Mouse (Mus musculus) c-Kit-positive CD71-negative TER-119-negative erythroid progenitor cells, embryonic 14.5 days (primary cell): ENCODE data around the gene Asap2.

Experiments used
- DNase-seq: peaks from one replicate; pipeline ENCODE4 v3.0.0-alpha.2; 2013; ENCODE audit warnings: low read depth

Gene Asap2

DNA sequence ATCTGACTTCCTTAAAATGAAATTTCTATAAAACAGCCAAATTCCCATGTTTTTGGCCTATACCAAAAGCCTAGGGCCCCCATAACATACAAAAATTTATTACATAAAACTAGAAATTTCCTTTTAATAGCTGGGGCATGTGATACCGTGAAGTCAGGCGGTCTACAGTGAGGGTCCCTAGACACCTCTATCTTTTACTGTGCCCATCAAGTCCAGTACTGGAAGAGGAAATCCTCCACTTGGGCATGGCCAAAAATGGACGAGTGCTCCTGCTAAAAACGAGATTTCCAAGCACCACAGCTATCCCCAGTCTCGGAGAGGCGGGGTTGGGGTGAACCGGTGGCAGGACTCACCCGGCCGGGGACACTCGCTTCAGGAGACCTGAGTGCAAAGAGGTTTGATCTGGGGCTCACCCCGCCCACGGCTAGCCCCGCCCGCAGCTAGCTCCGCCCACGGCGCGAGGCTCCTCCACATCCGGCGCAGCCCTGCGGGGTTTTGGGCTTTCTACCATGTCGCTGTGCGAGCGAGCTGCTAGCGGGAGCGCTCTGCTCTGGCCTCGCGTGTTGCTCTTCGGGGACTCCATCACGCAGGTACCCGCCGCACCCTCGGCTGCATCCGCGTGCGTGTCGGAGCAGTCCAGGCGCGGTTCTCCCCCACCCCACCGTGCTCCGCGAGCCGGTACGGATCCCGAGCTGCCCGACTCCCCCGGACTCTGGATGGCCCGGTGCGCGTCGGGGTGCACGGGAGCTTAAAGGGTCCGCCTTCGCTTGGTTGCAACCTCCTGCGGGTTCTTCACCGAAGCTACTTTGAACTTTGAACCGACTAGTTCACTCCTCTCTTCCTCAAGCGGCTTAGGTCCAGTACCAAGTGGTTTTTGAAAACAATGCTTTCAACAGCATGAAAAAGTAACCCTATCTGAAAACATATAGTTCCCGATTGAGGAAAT, 325.9 kb downstream of the Asap2 start, which contains the start of gene Iah1:
Gene Iah1, plus strand, starts transcription at position 467 of the 946 bp plus-strand sequence.
- DNase-seq: peak; percentile 67

GRCm38 (mm10) chr12:21316869-21317265, 326.6 kb downstream of the Asap2 start:
- DNase-seq: no peak

- peak; percentile 64 for DNase-seq
Observed at GRCm38 (mm10) chr12:21318143-21318895, 328.1 kb downstream of the Asap2 start.
